Mouse (Mus musculus) frontal cortex, postnatal 14 days (tissue): ENCODE measurements around the gene Ankrd44.

Experiments
- DNase-seq, 2 experiments: peaks; one replicate each; pipeline ENCODE4 v3.0.0; 2022; ENCODE audit warnings: low spot score in 2 of 2

Ankrd44 gene

GRCm38 (mm10) chr1:54762216-54762807, 163.9 kb downstream of the Ankrd44 start:
- DNase-seq: no peak

GRCm38 (mm10) chr1:54759841-54760240, 166.3 kb downstream of the Ankrd44 start:
- DNase-seq: no peak

DNA sequence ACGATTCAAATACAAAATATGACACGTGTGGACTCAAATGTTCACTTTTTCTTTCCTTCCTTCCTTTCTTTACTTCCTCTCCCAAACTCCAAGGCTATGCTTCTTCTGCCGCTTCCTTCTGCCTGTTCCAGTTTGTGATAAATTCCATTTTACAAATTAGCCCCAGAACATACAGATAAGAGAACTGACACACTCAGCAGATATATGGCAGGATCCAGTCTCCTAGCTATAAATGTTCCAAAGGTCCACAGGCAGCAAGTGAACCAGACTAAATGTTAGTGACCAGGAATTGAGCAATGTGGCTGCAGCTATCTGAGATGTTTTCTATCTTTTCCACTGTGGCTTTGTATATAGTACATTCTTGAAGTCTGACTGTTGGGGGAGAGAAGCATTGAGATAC, 168.9 kb downstream of the Ankrd44 start:
- no peak for DNase-seq

DNA sequence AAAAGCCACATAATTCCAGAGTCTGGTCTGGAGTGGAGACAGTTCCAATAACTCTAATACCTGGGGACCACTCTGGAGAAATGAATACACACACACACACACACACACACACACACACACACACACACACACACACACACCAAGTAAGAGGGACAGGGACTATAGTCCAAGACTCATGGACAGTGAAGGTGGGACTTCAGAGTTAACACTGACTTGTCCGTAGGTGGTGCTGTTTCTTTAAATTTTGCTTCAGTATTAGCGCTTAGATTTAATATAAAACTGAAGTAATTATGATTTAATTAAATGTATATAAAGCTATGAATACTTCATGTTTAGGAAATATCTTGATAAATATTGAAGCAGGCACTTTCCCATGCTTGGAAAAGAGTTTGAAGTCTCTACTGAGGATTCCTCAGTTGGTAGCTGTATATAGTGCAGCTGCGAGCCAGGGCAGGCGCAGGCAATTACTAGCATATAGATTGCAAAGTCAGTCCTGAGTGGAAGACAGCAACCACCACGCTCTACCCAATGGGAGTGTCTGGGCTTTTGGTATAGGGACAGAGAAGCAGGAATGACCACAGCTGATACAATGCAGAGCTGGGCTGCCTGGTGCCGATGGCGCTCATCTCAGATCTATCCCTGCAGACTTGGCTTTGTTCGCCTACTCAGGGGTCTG, 170.4 kb downstream of the Ankrd44 start:
- no peak for DNase-seq

GRCm38 (mm10) chr1:54749961-54750360, 176.2 kb downstream of the Ankrd44 start:
- DNase-seq: no peak

- no peak for DNase-seq
Measured at GRCm38 (mm10) chr1:54749516-54749915, 176.7 kb downstream of the Ankrd44 start.

- no peak for DNase-seq
Measured at GRCm38 (mm10) chr1:54747785-54748420, 178.3 kb downstream of the Ankrd44 start.

DNA sequence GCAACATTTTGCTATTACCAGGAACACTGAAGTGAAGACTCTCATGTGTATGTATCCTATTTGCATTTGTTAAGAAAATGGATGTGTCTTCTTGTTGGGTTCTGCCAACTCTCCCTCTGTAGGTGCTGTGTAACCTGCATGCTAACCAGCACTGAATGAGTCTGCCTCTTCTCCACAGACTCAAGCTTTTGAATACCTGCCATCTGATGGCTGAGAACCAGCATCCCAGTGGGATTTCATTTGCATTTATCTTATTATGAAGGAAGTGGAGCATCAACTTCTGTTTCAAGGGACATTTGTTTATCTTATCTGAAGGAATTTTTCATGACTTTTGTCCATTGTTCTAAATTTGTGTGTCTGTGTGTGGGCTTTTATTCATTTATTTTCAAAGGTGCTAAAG, 180.5 kb downstream of the Ankrd44 start:
- no peak for DNase-seq

- DNase-seq: no peak
Measured at GRCm38 (mm10) chr1:54744171-54744570, 182.0 kb downstream of the Ankrd44 start.

- no peak for DNase-seq
Measured at GRCm38 (mm10) chr1:54743072-54743471, 183.1 kb downstream of the Ankrd44 start.

GRCm38 (mm10) chr1:54740936-54741335, 185.3 kb downstream of the Ankrd44 start:
- DNase-seq: no peak

DNA sequence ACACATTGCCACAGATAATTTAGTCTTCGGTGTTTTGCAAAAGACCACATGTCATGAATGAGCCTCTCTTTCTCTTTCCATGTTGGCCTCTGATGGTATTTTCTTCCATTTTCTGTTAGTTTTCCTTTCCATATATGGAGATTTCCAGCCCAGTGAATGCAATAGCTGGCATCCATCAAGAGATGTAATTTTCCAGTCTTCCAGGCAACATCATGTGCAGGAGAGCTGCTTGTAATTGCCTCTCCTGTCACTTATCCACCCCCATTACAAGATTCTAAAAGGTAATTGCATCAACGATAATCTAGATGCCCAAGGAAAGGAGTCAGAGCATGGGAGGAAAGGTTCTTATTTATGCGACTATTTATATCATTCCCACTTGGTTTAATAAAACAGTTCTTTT, 188.7 kb downstream of the Ankrd44 start:
- no peak for DNase-seq

DNA sequence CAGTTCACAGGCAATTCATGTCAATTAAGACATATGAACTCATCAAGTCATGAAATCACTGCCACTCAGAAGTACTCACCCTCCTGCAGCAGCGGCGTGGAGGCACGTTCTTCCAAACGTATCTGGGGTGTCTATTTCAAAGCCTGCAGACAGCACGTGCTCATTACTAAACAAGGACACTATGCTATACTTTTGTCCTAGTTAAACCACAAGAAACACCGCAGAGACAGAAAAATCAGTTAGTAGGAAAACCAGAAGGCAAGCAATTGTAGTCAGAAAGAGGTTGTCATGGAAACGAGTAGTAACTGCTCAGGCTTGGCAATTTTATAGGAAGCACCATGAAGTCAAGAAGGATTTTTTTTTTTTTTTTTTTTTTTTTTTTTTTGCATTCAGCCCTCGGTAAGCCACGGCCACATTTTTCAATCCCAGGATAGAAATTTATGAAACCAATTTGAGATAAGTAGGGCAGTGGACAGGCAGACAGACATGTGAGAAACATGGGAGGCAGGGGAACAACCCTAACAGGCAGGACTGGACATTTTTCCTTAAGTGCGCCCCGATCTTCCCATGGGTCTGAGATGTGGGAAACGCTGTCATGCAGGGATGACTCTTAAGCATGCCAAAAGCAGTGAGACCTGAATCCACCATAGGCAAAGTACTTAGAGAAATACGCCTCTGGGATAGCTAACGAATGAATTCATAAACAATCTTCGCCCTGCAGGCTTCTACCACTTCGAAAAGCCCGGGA, 191.1 kb downstream of the Ankrd44 start:
- no peak for DNase-seq

- no peak for DNase-seq
Measured at GRCm38 (mm10) chr1:54729316-54729715, 196.9 kb downstream of the Ankrd44 start.

DNA sequence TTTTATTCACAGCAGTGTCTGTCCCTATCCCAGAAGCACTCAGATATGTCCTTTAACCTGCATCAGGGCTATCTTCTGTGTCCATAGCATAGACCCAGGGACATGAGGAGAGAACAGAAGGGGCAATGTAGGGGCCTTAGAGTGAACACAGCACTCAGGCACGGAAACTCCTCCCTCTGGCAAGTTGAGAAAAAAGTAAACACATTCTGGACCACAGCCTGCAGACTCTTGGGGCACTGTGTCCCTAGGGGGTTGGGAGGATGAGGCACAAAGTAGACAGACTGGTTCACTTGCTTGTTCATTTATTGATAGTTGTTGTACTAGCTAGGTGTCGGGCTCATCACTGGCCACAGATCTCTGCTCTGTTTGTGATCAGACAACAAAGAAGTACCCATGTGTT, 199.6 kb downstream of the Ankrd44 start:
- DNase-seq: no peak

DNA sequence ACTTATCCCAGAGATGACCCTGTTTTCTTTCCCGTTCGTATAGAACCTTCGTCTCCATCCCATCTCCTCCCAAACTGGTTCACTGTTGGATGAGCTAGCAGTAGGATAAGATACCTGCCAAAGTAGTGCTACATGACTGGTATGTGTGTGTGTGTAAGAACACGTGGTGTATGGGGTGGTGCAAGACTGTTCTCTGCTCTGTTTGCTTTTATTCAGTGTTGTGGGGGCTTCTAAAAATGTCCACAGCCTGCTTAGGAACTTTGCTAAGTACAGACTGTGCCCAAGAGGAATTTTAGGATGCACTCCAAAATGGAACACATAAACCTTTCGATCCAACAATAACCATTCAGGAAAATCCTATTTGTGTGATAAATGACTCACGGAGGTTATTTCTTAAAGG, 209.3 kb downstream of the Ankrd44 start:
- no peak for DNase-seq

GRCm38 (mm10) chr1:54715061-54715760, 211.0 kb downstream of the Ankrd44 start:
- DNase-seq: no peak

DNA sequence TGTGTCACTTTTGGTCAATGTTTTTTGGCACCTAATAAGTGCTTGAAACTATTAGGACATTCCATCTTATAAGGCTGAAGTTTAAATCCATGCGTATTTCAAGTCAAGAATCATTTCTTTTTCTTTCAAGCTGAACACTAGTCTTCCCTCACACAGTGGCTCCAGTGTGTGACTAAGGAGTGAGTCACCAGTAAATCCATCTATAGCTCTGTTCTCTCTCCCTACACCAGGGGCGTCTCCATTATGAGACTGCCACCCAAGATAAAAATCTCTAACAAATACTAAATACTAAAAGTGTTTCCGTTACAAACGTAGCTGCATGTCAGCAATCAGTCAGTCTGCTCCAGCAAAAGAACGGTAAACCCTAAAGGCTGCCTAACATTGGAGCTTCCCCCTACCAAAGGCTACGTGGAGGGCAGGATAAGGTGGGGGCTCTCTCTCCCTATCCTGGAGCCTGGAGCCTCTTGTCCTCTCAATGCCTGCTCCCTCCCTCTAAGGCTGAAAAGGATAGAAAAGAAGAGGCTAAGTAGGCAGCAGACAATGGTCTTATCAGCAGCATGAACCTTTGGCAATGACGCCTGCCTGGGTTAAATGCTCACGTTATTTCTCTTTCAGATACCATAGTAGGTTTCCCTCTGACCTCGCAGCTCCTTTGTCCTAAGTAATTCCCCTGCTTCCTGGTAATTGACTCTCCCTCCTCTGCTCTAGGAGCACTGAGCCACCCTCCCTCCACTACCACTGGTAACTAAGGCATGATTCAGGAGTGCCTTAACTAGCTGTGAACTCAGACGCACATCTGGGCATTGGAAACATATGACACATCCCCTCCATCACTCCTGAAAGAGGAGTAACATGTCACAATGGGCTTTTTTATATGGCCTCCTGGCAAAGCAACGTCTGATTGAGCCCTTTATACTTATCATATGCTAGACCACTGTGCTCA, 212.7 kb downstream of the Ankrd44 start:
- no peak for DNase-seq

- no peak for DNase-seq
Measured at GRCm38 (mm10) chr1:54711568-54711967, 214.6 kb downstream of the Ankrd44 start.

DNA sequence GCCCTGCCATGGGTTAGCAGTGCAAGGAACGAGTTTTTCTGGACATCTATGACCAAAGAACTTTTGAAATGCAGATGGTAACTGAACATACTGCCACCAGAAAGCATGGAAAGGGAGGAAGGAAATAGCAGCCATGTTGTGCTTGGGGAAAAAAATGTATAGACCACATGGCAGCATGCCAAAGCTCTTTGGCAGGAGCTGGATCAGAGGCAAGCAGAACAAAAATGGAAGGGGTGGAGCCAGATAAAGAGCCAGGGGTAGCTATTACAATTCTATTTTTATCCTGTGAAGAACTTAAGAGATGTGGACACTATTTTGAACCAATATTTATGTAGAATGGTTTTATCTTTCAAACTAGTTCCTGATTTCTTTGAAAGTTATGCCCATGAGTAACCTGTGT, 215.6 kb downstream of the Ankrd44 start:
- DNase-seq: no peak
